Mouse (Mus musculus) neural tube, embryonic 11.5 days (tissue): ENCODE results near the gene Scn3a. TPM values are rescaled to one million over a fixed set of nuclear protein-coding genes. Genes with fewer than 3 reads are reported as not detected.
"Not testable (repeated sequence)": the region's sequence is repeated elsewhere in the genome, so short reads cannot be mapped to it uniquely, and the experiment has no call there.

ENCODE experiments used
- ATAC-seq: fragments of 200-750 bp; cut with Nextera tagmentation; 2 replicates; pipeline ENCODE4 v1.8.0; 2017; ENCODE audit warnings: moderate number of reproducible peaks, mild to moderate bottlenecking, moderate TSS enrichment, moderate library complexity; ENCODE audit not compliant: insufficient read depth, low FRiP score, low TSS enrichment
- DNase-seq: peaks from one replicate; pipeline ENCODE4 v3.0.0-alpha.2; 2015; ENCODE audit warnings: low spot score
- H3K27ac ChIP-seq: fragments of 300-500 bp; sonication (generic); 2 replicates; pipeline ENCODE4 v1.5.1; 2014; ENCODE audit warnings: low read depth, mild to moderate bottlenecking, low read length
- H3K27me3 ChIP-seq: fragments of 300-500 bp; sonication (generic); 2 replicates; pipeline ENCODE4 v1.6.1; 2014; ENCODE audit warnings: mild to moderate bottlenecking, low read length, mixed read lengths; ENCODE audit not compliant: control insufficient read depth, insufficient read depth
- H3K36me3 ChIP-seq: fragments of 300-500 bp; sonication (generic); 2 replicates; pipeline ENCODE4 v1.6.1; 2014; ENCODE audit warnings: mild to moderate bottlenecking, low read length, moderate library complexity, mixed read lengths; ENCODE audit not compliant: control insufficient read depth, insufficient read depth
- H3K4me1 ChIP-seq: fragments of 300-500 bp; sonication (generic); 2 replicates; pipeline ENCODE4 v1.6.1; 2014; ENCODE audit warnings: low read length, mixed read lengths; ENCODE audit not compliant: control insufficient read depth, insufficient read depth
- H3K4me2 ChIP-seq: fragments of 300-500 bp; sonication (generic); 2 replicates; pipeline ENCODE4 v1.6.1; 2014; ENCODE audit warnings: low read depth, mild to moderate bottlenecking, moderate library complexity
- H3K4me3 ChIP-seq: fragments of 300-500 bp; sonication (generic); 2 replicates; pipeline ENCODE4 v1.5.1; 2014; ENCODE audit warnings: low read depth, low read length
- H3K9ac ChIP-seq: fragments of 300-500 bp; sonication (generic); 2 replicates; pipeline ENCODE4 v1.6.1; 2014; ENCODE audit warnings: mild to moderate bottlenecking, low read length
- H3K9me3 ChIP-seq: fragments of 300-500 bp; sonication (generic); 2 replicates; pipeline ENCODE4 v1.6.1; 2016; ENCODE audit warnings: low read length; ENCODE audit not compliant: control insufficient read depth
- WGBS: fragments of 180-500 bp; shearing (Covaris S2); extraction: QIAGEN DNeasy Blood & Tissue Kit; methylation state at CpG from one replicate; pipeline ENCODE4 v1.1.7; 2014; 5-methylcytosine and 5-hydroxymethylcytosine counted together
- polyA plus RNA-seq: library from polyadenylated mRNA; unstranded; fragments of >200 nt; fragmentation: Nextera tagmentation; extraction: Ambion mirVana; gene quantifications from 2 replicates; pipeline ENCODE4 v1.2.1, GENCODE M21; 2014

Scn3a gene
- polyA plus RNA-seq, 1 experiment from 2014 or later, result 27.4 TPM

DNA sequence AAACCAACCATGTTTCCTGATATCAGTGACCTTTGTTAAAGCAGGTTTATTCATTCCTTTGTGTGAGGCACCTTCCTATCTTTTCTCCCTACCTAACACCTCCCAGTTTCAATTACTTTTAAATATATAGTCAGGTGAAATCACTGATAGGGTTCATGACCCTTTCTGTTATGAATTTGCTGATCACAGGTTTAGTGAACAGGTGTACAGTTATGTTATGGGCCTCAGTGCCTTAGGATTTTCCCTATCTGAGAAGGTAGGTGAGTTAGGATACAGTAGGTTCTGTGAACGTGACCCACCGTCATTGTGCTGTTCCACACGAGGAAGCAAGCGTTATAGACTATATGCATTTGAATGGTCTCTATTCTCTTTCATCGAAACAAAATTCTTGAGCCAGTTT, 101.7 kb downstream of the Scn3a start:
- ATAC-seq (no peak), DNase-seq (no peak)
- Histone ChIP-seq H3K27ac (no peak overlapping the region), H3K4me2 (no peak overlapping the region), H3K9ac (no peak overlapping the region), H3K4me1 (no peaks in the 10 kb centered on the region), H3K9me3 (no peaks in the 10 kb centered on the region), H3K36me3 (no peaks in the 10 kb centered on the region), H3K4me3 (no peak overlapping the region), H3K27me3 (no peaks in the 10 kb centered on the region)
- 90% methylated on average over 5 of the region's 5 CpGs for WGBS

GRCm38 (mm10) chr2:65453763-65454162, 113.7 kb downstream of the Scn3a start:
- 96% methylated on average over 6 of the region's 6 CpGs for WGBS
- no peak overlapping the region for H3K27ac ChIP-seq
- DNase-seq (no peak), ATAC-seq (no peak)
- no peak overlapping the region for H3K4me3 ChIP-seq
- no peaks in the 10 kb centered on the region for H3K36me3 ChIP-seq
- no peaks in the 10 kb centered on the region for H3K9me3 ChIP-seq
- H3K9ac ChIP-seq, result no peak overlapping the region
- H3K27me3 ChIP-seq, result no peaks in the 10 kb centered on the region
- H3K4me1 ChIP-seq, result no peaks in the 10 kb centered on the region
- H3K4me2 ChIP-seq, result no peak overlapping the region

- WGBS, result 94% methylated on average over 9 of the region's 14 CpGs
- not testable (repeated sequence) for H3K27ac ChIP-seq, H3K4me2 ChIP-seq, H3K36me3 ChIP-seq, ATAC-seq, DNase-seq, H3K27me3 ChIP-seq, H3K9me3 ChIP-seq, H3K4me1 ChIP-seq, H3K4me3 ChIP-seq, H3K9ac ChIP-seq
Observed at GRCm38 (mm10) chr2:65451401-65452078, 115.9 kb downstream of the Scn3a start.

DNA sequence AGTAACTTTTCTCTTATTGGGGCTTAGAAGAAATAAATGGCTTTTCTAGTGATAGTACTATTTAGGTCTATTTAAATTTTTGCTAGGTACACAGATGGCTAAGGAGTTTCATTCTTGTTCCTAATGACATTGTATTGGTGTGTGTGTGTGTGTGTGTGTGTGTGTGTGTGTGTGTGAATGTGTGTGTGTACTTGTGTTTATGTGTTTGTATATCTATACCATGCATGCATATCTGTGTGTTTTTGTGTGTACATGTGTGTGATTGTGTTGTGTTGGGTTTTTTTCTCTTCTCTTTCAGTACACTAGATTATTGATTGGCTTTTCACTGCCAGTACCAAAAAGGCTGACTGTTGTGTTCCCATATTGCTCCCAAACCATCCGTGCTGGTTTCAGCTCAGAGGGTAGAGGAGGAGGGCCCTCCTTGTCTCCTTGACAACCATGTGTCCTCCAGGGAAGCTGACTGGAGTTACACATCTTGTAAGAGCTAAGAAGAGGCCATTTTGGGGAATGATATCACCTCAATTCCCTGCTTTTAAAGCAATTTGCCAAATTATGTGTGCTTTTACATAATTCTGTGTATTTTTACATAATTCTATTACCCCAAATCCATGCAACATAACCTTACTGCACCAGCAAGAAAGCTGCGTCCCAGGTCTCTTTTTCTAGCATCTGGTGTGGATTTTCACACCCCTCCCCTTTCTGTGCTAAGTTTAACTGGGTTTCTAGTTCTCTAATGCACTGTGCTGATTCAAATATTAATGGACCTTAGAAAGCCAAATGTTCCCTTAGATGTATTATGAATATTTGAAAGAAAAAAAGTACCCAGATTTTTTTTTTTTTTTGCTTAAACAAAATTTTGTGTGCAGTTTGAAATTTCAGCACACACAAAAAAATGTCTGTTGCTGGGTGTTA, 116.7 kb downstream of the Scn3a start:
- no peaks in the 10 kb centered on the region for H3K4me1 ChIP-seq
- no peak for DNase-seq
- 42% methylated on average over 2 of the region's 2 CpGs for WGBS

DNA sequence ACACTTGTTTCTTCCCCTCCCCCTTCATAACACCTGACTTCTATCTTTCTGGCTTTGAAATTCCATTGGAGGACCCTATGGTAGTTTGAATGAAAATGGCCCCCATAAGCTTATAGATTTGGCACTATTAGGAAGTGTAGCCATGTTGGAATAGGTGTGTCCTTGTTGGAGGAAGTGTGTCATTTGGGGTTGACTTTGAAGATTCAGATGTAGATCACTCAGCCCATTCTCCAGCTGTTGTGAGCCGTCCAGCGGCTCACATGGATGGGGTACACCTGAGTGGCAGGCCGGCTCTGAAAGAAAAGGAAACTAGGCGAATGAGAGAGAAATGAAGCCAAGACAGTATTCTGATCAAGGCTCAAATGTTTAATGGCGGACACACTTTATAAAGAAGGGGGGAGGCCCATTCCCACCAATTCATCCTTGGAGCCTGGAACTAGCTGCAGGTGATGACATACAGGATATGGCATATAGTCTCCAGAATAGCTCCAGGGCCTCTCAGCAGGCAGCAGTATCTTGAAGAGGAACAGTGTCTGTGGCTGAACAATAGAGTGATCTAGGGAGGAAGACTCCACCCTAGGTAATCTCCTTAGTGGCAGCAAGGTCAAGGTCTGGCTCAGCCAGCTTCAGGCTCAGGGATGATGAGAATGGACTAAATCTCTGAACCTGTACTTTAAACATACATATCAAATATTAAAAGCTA, 118.2 kb downstream of the Scn3a start:
- no peaks in the 10 kb centered on the region for H3K36me3 ChIP-seq
- ATAC-seq, result no peak
- no peak overlapping the region for H3K27ac ChIP-seq
- no peaks in the 10 kb centered on the region for H3K9me3 ChIP-seq
- H3K9ac ChIP-seq, result no peak overlapping the region
- no peak overlapping the region for H3K4me2 ChIP-seq
- DNase-seq, result no peak
- H3K4me1 ChIP-seq, result no peaks in the 10 kb centered on the region
- H3K4me3 ChIP-seq, result no peak overlapping the region
- 87% methylated on average over 5 of the region's 5 CpGs for WGBS
- no peaks in the 10 kb centered on the region for H3K27me3 ChIP-seq

More for the DNA sequence above, 116.7 kb downstream of the Scn3a start:
- ATAC-seq, result no peak
- H3K9ac ChIP-seq, result no peak overlapping the region
- H3K9me3 ChIP-seq, result no peaks in the 10 kb centered on the region
- H3K27ac ChIP-seq, result no peak overlapping the region
- no peak overlapping the region for H3K4me3 ChIP-seq
- no peaks in the 10 kb centered on the region for H3K36me3 ChIP-seq
- H3K4me2 ChIP-seq, result no peak overlapping the region
- H3K27me3 ChIP-seq, result no peaks in the 10 kb centered on the region

DNA sequence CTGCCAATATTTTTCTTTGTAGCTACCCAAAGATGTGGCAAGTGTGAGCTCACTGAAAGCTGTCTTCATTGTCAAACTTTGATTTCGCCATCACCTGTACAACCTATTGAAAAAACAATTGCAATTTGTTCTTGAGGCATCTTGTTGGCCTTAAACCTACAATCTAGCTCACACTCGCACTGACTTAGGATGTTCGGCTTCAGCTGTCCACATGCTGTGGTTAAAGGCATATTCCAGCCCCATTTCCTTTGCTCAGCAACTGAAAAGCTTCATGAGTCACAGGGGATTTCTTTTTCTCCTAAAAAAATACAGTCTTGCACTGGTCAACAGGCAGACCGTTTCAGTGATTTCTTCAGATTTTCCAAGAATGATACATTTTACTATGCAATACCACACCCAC, 124.3 kb downstream of the Scn3a start:
- H3K36me3 ChIP-seq, result no peaks in the 10 kb centered on the region
- no peak for ATAC-seq
- no peak overlapping the region for H3K4me3 ChIP-seq
- H3K9me3 ChIP-seq, result no peaks in the 10 kb centered on the region
- H3K9ac ChIP-seq, result no peak overlapping the region
- no peak for DNase-seq
- WGBS, result 84% methylated on average over 4 of the region's 4 CpGs
- no peak overlapping the region for H3K4me2 ChIP-seq
- no peaks in the 10 kb centered on the region for H3K27me3 ChIP-seq
- no peaks in the 10 kb centered on the region for H3K4me1 ChIP-seq
- no peak overlapping the region for H3K27ac ChIP-seq

GRCm38 (mm10) chr2:65441566-65441965, 125.9 kb downstream of the Scn3a start:
- H3K27ac ChIP-seq, result no peak overlapping the region
- ATAC-seq, result no peak
- H3K4me3 ChIP-seq, result no peak overlapping the region
- H3K4me1 ChIP-seq, result no peaks in the 10 kb centered on the region
- no peaks in the 10 kb centered on the region for H3K27me3 ChIP-seq
- H3K9me3 ChIP-seq, result no peaks in the 10 kb centered on the region
- H3K9ac ChIP-seq, result no peak overlapping the region
- 60% methylated on average over 5 of the region's 5 CpGs for WGBS
- no peaks in the 10 kb centered on the region for H3K36me3 ChIP-seq
- DNase-seq, result no peak
- H3K4me2 ChIP-seq, result no peak overlapping the region

- no peak for ATAC-seq
- Histone ChIP-seq H3K4me3 (no peak overlapping the region), H3K9ac (no peak overlapping the region), H3K4me1 (no peaks in the 10 kb centered on the region), H3K4me2 (no peak overlapping the region), H3K9me3 (no peaks in the 10 kb centered on the region), H3K36me3 (no peaks in the 10 kb centered on the region), H3K27ac (no peak overlapping the region), H3K27me3 (no peaks in the 10 kb centered on the region)
- DNase-seq, result no peak
- WGBS, result 77% methylated on average over 6 of the region's 6 CpGs
Observed at GRCm38 (mm10) chr2:65441110-65441509, 126.3 kb downstream of the Scn3a start.
